Comparison of ENCODE assay signal across 39 mouse cellular contexts in the genomic region with DNA sequence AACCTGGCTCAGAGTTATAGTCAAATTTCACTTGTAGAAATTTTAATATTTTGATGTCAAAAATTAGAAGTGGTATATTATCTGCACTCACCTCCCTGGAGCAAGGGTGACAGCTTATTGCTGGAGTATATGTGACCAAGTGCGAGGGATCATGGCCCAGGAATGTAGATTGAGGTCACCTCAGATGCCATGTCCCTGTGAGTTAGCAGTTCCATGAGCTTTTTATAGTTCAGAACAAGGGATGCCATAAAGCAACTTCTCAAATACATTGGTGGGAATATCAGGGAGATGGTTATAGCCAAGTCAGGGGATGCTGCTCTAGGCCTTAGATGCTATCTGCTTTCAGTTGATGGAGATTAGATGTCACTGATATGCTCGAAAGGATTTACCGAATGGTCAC. TPM values are rescaled to one million over a fixed set of nuclear protein-coding genes. Genes with fewer than 3 reads are reported as not detected.
"Had no signal": no experiment of that assay in that cellular context is flagged by ENCODE, and none has a peak within 500 bp of the region (broad histone marks: within the 10 kb centered on the region; RNA-seq: fewer than 3 reads in every experiment).

No protein-coding gene starts in this region.

- H3K9ac ChIP-seq: limb, embryonic 12.5 days; limb, embryonic 13.5 days; limb, embryonic 15.5 days; liver, embryonic 12.5 days; liver, embryonic 13.5 days; liver, embryonic 14.5 days; liver, embryonic 15.5 days; liver, postnatal 0 days; lung, embryonic 14.5 days; lung, embryonic 15.5 days; midbrain, embryonic 12.5 days; midbrain, embryonic 13.5 days; midbrain, embryonic 15.5 days; neural tube, embryonic 12.5 days had no signal

- H3K4me2 ChIP-seq: limb, embryonic 12.5 days; limb, embryonic 13.5 days; limb, embryonic 15.5 days; liver, embryonic 11.5 days; liver, embryonic 12.5 days; liver, embryonic 13.5 days; liver, embryonic 15.5 days; lung, embryonic 14.5 days; lung, embryonic 15.5 days; midbrain, embryonic 11.5 days; midbrain, embryonic 12.5 days; midbrain, embryonic 13.5 days; midbrain, embryonic 15.5 days; neural tube, embryonic 12.5 days had no signal

- ATAC-seq: liver, embryonic 12.5 days; liver, postnatal 0 days; lung, postnatal 0 days; midbrain, embryonic 13.5 days; midbrain, embryonic 15.5 days; midbrain, embryonic 16.5 days had no signal

- H3K27ac ChIP-seq: limb, embryonic 10.5 days; limb, embryonic 12.5 days; limb, embryonic 13.5 days; limb, embryonic 15.5 days; liver, embryonic 12.5 days; liver, embryonic 13.5 days; liver, embryonic 14.5 days; liver, embryonic 15.5 days; lung, embryonic 15.5 days; macrophage; midbrain, embryonic 10.5 days; midbrain, embryonic 12.5 days; midbrain, embryonic 13.5 days; midbrain, embryonic 15.5 days; neural tube, embryonic 12.5 days had no signal

- H3K9me3 ChIP-seq: limb, embryonic 10.5 days; limb, embryonic 12.5 days; limb, embryonic 13.5 days; limb, embryonic 15.5 days; liver, embryonic 12.5 days; liver, embryonic 13.5 days; liver, embryonic 15.5 days; lung, embryonic 15.5 days; midbrain, embryonic 10.5 days; midbrain, embryonic 12.5 days; midbrain, embryonic 13.5 days; midbrain, embryonic 15.5 days; neural tube, embryonic 12.5 days had no signal

- H3K27me3 ChIP-seq: limb, embryonic 12.5 days; limb, embryonic 13.5 days; limb, embryonic 15.5 days; liver, embryonic 12.5 days; liver, embryonic 13.5 days; liver, embryonic 15.5 days; lung, embryonic 15.5 days; megakaryocyte, embryonic 14.5 days; midbrain, embryonic 12.5 days; midbrain, embryonic 13.5 days; midbrain, embryonic 15.5 days; neural tube, embryonic 12.5 days had no signal

- H3K4me3 ChIP-seq: limb, embryonic 10.5 days; limb, embryonic 12.5 days; limb, embryonic 13.5 days; limb, embryonic 15.5 days; liver, embryonic 12.5 days; liver, embryonic 13.5 days; liver, embryonic 15.5 days; lung, embryonic 15.5 days; megakaryocyte, embryonic 14.5 days; midbrain, embryonic 10.5 days; midbrain, embryonic 12.5 days; midbrain, embryonic 13.5 days; midbrain, embryonic 15.5 days; myocyte; neural tube, embryonic 12.5 days had no signal

- H3K36me3 ChIP-seq: limb, embryonic 10.5 days; limb, embryonic 12.5 days; limb, embryonic 13.5 days; limb, embryonic 15.5 days; liver, embryonic 12.5 days; liver, embryonic 13.5 days; liver, embryonic 15.5 days; lung, embryonic 15.5 days; midbrain, embryonic 10.5 days; midbrain, embryonic 12.5 days; midbrain, embryonic 13.5 days; midbrain, embryonic 15.5 days; neural tube, embryonic 12.5 days had no signal

- DNase-seq: left cerebral cortex, postnatal 4 days; liver; liver, embryonic 13.5 days; liver, postnatal 0 days; lung, adult 18-20 months; lung, adult 2 months; lung, embryonic 14.5 days; lung, postnatal 10 days; lung, postnatal 14 days; lung, postnatal 36 days; lung, postnatal 4 days; midbrain, embryonic 14.5 days had no signal

- H3K4me1 ChIP-seq: limb, embryonic 10.5 days; limb, embryonic 12.5 days; limb, embryonic 13.5 days; limb, embryonic 15.5 days; liver, embryonic 12.5 days; liver, embryonic 13.5 days; liver, embryonic 15.5 days; lung, embryonic 15.5 days; megakaryocyte, embryonic 14.5 days; midbrain, embryonic 10.5 days; midbrain, embryonic 12.5 days; midbrain, embryonic 13.5 days; midbrain, embryonic 15.5 days; neural tube, embryonic 12.5 days had no signal

RNA-seq across cellular contexts. Expression of a gene that starts 27.7 kb away (rescaled TPM):
- total RNA-seq: left cerebral cortex, postnatal 25 days; left cerebral cortex, postnatal 36 days; left cerebral cortex, postnatal 4 days; megakaryocyte progenitor cell, adult 5-6 weeks; megakaryocyte, adult 5-6 weeks; megakaryocyte-erythroid progenitor cell, adult 5-6 weeks; monocyte, adult 5-6 weeks had no signal
- polyA plus RNA-seq: limb, embryonic 10.5 days; limb, embryonic 12.5 days; limb, embryonic 13.5 days; macrophage; midbrain, embryonic 10.5 days; midbrain, embryonic 11.5 days; midbrain, embryonic 12.5 days; midbrain, embryonic 13.5 days; midbrain, embryonic 14.5 days; midbrain, embryonic 15.5 days; neural tube, embryonic 11.5 days; neural tube, embryonic 12.5 days had no signal
